Mouse (Mus musculus): ENCODE measurements around the gene Rlim. TPM values are rescaled to one million over a fixed set of nuclear protein-coding genes. Genes with fewer than 3 reads are reported as not detected.

Rlim gene
- total and polyA plus RNA-seq, 3 experiments: 28.6 to 59.8 (median 30.3) TPM

- H3K27ac ChIP-seq (ENCODE audit: insufficient read depth, low read depth): no peak overlapping the region
- dilution Hi-C loops (cut with MboI; ENCODE audit: extremely low pct_ligation_motif_present, extremely low pct_unique_long_range_greater_than_20kb, low sequenced_read_pairs) (no loop called here), in situ Hi-C loops (cut with MboI; ENCODE audit: low pct_ligation_motif_present, low pct_unique_long_range_greater_than_20kb, low sequenced_read_pairs) (loop anchor here (25.0 kb wide), 1 partner anchor 507 kb away; no protein-coding TSS in a partner anchor)
- no peak for DNase-seq (ENCODE audit: extremely low read depth)
- no peaks in the 10 kb centered on the region for H3K27me3 ChIP-seq (replicated peaks)
- H3K4me3 ChIP-seq (replicated peaks in 1 of 3; ENCODE audit: low read depth in 2 of 3, low read length in 2 of 3, poor library complexity in 1 of 3): no peak overlapping the region
- H3K4me1 ChIP-seq (ENCODE audit: control insufficient read depth in 1 of 2, insufficient read depth in 2 of 2): no peaks in the 10 kb centered on the region
- H3K4me2 ChIP-seq (ENCODE audit: insufficient read depth, low read depth, poor library complexity, severe bottlenecking): no peak overlapping the region
- H3K9me3 ChIP-seq (replicated peaks; ENCODE audit: low read length): no peaks in the 10 kb centered on the region
- H3K79me2 ChIP-seq (replicated peaks; ENCODE audit: control insufficient read depth, extremely low read depth, insufficient read depth, poor library complexity, severe bottlenecking): no peaks in the 10 kb centered on the region
- no peak overlapping the region for H3K9ac ChIP-seq (ENCODE audit: insufficient read depth, low read depth)
- TF ChIP-seq JUND (conservative IDR thresholded peaks at IDR 0.05; ENCODE audit: low read depth, low read length): no peak
- TF ChIP-seq GABPA (IDR thresholded peaks at IDR 0.05; ENCODE audit: insufficient replicate concordance, low read depth, low read length): no peak
- no peak for TF ChIP-seq BHLHE40 (IDR thresholded peaks at IDR 0.05; ENCODE audit: low read depth, low read length)
- TF ChIP-seq UBTF (IDR thresholded peaks at IDR 0.05; ENCODE audit: low read depth, low read length): no peak
- no peak for TF ChIP-seq MAFK (IDR thresholded peaks at IDR 0.05; ENCODE audit: insufficient replicate concordance, low read length)
- TF ChIP-seq RCOR1 (conservative IDR thresholded peaks at IDR 0.05; ENCODE audit: low read depth, low read length): no peak
- no peak for TF ChIP-seq RAD21 (IDR thresholded peaks at IDR 0.05; ENCODE audit: low read depth, low read length)
- no peak for TF ChIP-seq MYC (IDR thresholded peaks at IDR 0.05; ENCODE audit: low read depth, low read length)
- no peak for TF ChIP-seq SIN3A (IDR thresholded peaks at IDR 0.05; ENCODE audit: low read length)
- H3K36me3 ChIP-seq (replicated peaks in 1 of 2; ENCODE audit: control insufficient read depth in 1 of 2, insufficient read depth in 1 of 2, low read length in 1 of 2): no peaks in the 10 kb centered on the region
These were observed 13.7 kb upstream of the Rlim start for GRCm38 (mm10) chrX:103994741-103995140.

DNA sequence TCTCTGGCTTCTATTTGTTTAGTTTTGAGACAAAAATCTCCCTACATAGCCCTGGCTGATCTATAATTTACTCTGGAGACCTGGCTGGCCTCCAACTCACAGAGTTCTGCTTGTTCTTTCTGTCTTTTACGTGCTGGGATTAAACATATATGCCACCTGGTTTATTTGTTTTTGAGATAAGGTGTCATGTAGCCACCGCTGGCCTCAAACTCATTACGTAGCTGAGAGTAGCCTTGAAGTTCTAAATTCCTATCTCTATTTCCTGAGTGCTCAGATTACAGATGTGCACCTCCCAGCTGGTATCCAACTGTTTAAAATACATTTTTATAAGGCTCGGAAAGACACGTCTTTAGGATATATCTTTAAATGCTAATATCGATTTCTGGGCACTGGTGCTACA, 12.8 kb upstream of the Rlim start:
- Histone ChIP-seq H3K4me2 (ENCODE audit: insufficient read depth, low read depth, poor library complexity, severe bottlenecking) (no peak overlapping the region), H3K36me3 (replicated peaks in 1 of 2; ENCODE audit: control insufficient read depth in 1 of 2, insufficient read depth in 1 of 2, low read length in 1 of 2) (no peaks in the 10 kb centered on the region), H3K27me3 (replicated peaks) (no peaks in the 10 kb centered on the region), H3K4me1 (ENCODE audit: control insufficient read depth in 1 of 2, insufficient read depth in 2 of 2) (no peaks in the 10 kb centered on the region), H3K79me2 (replicated peaks; ENCODE audit: control insufficient read depth, extremely low read depth, insufficient read depth, poor library complexity, severe bottlenecking) (no peaks in the 10 kb centered on the region), H3K9ac (ENCODE audit: insufficient read depth, low read depth) (no peak overlapping the region), H3K4me3 (replicated peaks in 1 of 3; ENCODE audit: low read depth in 2 of 3, low read length in 2 of 3, poor library complexity in 1 of 3) (no peak overlapping the region), H3K27ac (ENCODE audit: insufficient read depth, low read depth) (no peak overlapping the region), H3K9me3 (replicated peaks; ENCODE audit: low read length) (no peaks in the 10 kb centered on the region)
- no peak for DNase-seq (ENCODE audit: extremely low read depth)
- in situ Hi-C loops (cut with MboI; ENCODE audit: low pct_ligation_motif_present, low pct_unique_long_range_greater_than_20kb, low sequenced_read_pairs): loop anchor here (25.0 kb wide), 1 partner anchor 507 kb away; no protein-coding TSS in a partner anchor
- TF ChIP-seq ETS1 (conservative IDR thresholded peaks at IDR 0.05; ENCODE audit: low read depth, low read length): no peak
- TF ChIP-seq CHD1 (IDR thresholded peaks at IDR 0.05; ENCODE audit: low read depth, low read length): no peak
- no peak for TF ChIP-seq ZKSCAN1 (IDR thresholded peaks at IDR 0.05; ENCODE audit: borderline replicate concordance, low read depth, low read length)
- dilution Hi-C loops (cut with MboI; ENCODE audit: extremely low pct_ligation_motif_present, extremely low pct_unique_long_range_greater_than_20kb, low sequenced_read_pairs): no loop called here

DNA sequence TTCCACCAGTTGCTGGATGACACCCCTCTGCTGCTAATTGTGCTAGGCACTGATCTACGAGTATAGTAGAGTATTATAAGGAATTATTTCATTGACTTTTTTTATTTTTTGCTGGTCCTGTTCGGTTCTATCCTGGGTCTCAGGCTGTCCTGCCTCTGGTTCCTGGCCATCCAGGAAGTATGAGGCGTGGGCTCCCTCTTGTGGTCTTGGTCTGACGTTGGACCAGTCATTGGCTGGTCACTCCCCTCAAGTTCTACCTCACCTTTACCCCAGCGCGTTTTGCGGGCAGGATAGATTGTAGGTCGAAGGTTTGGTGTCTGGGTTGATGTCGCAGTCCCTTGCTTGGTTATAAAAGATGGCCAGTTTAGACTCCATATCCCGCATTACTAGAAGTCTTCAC, 10.6 kb upstream of the Rlim start:
- H3K27me3 ChIP-seq (replicated peaks): no peaks in the 10 kb centered on the region
- no peaks in the 10 kb centered on the region for H3K36me3 ChIP-seq (replicated peaks in 1 of 2; ENCODE audit: control insufficient read depth in 1 of 2, insufficient read depth in 1 of 2, low read length in 1 of 2)
- H3K9me3 ChIP-seq (replicated peaks; ENCODE audit: low read length): no peaks in the 10 kb centered on the region
- dilution Hi-C loops (cut with MboI; ENCODE audit: extremely low pct_ligation_motif_present, extremely low pct_unique_long_range_greater_than_20kb, low sequenced_read_pairs) (no loop called here), in situ Hi-C loops (cut with MboI; ENCODE audit: low pct_ligation_motif_present, low pct_unique_long_range_greater_than_20kb, low sequenced_read_pairs) (loop anchor here (25.0 kb wide), 1 partner anchor 504 kb away; no protein-coding TSS in a partner anchor)
- H3K4me2 ChIP-seq (ENCODE audit: insufficient read depth, low read depth, poor library complexity, severe bottlenecking): no peak overlapping the region
- H3K79me2 ChIP-seq (replicated peaks; ENCODE audit: control insufficient read depth, extremely low read depth, insufficient read depth, poor library complexity, severe bottlenecking): no peaks in the 10 kb centered on the region
- DNase-seq (ENCODE audit: extremely low read depth): no peak
- H3K9ac ChIP-seq (ENCODE audit: insufficient read depth, low read depth): no peak overlapping the region
- no peak overlapping the region for H3K27ac ChIP-seq (ENCODE audit: insufficient read depth, low read depth)
- no peak overlapping the region for H3K4me3 ChIP-seq (replicated peaks in 1 of 3; ENCODE audit: low read depth in 2 of 3, low read length in 2 of 3, poor library complexity in 1 of 3)
- no peaks in the 10 kb centered on the region for H3K4me1 ChIP-seq (ENCODE audit: control insufficient read depth in 1 of 2, insufficient read depth in 2 of 2)
- TF ChIP-seq CTCF (conservative IDR thresholded peaks at IDR 0.05 in 1 of 2, IDR thresholded peaks at IDR 0.05 in 1 of 2; ENCODE audit: low read depth in 2 of 2, low read length in 2 of 2) (peak in 1 of 2 experiments; percentile 37; a peak in 2 of 4 replicates), ELF1 (IDR thresholded peaks at IDR 0.05; ENCODE audit: low read depth, low read length) (0 out of 2 replicates have a peak, but pooled peaks have one; percentile 15), RAD21 (IDR thresholded peaks at IDR 0.05; ENCODE audit: low read depth, low read length) (peak; percentile 32), HCFC1 (IDR thresholded peaks at IDR 0.05; ENCODE audit: low read depth, low read length) (no peak)
